Comparison of ENCODE assay signal across 9 mouse cellular contexts in the genomic region with DNA sequence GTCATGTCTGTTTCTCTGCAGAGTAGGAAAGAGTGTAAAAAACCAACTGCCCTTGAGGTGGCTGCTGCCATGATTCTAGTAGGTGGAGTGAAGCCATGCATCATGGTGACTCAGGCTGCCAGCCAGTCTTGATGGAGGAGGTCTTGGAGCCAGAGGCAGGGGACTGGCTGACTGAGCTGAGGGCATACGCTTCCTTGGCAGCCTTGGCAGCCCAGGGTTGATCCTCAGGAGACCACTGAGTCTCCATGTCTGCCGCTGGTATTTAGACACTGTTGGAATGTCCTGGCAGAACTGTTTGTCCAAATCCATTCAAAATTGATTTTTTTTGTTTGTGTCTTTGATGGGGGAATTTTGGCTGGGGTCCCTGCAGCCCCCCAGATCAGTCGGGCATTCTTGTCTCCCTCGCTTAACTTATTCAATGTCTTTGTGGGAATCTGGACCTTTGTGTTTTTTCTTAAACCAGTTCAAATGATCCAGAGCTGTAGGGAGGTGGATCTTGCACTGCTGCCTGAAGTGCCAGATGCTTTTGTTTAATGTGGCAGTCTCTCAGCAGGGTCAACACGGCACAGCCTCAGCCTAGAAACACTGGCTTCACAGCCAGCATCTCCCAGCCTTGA.
DNase-seq lines count a peak whose midpoint lies in the region; ATAC-seq and TF ChIP-seq lines count a peak whose summit lies in the region.
"Had no signal": no experiment of that assay in that cellular context is flagged by ENCODE, and none has a peak within 500 bp of the region (broad histone marks: within the 10 kb centered on the region; RNA-seq: fewer than 3 reads in every experiment).

No protein-coding gene starts in this region.

- ATAC-seq in heart, embryonic 11.5 days (replicated peaks; ENCODE audit: insufficient number of reproducible peaks, low FRiP score, low TSS enrichment) = no peak
- ATAC-seq in heart, embryonic 16.5 days (replicated peaks; ENCODE audit: extremely low read depth, insufficient read depth, low FRiP score) = no peak
- peak; percentile 67; the same call in 1 of the 2 replicates for ATAC-seq in neural tube, embryonic 15.5 days (ENCODE audit: low FRiP score)
- no peak for ATAC-seq in kidney, embryonic 15.5 days (replicated peaks; ENCODE audit: low FRiP score)

- no peaks in the 10 kb centered on the region for H3K27me3 ChIP-seq in heart, embryonic 11.5 days (ENCODE audit: control insufficient read depth, insufficient read depth, low read length)
- no peaks in the 10 kb centered on the region for H3K27me3 ChIP-seq in heart, embryonic 16.5 days (ENCODE audit: control insufficient read depth, insufficient read depth, low read length)
- no peaks in the 10 kb centered on the region for H3K27me3 ChIP-seq in neural tube, embryonic 15.5 days (replicated peaks)
- H3K27me3 ChIP-seq in kidney, embryonic 15.5 days = no peaks in the 10 kb centered on the region
- no peaks in the 10 kb centered on the region for H3K27me3 ChIP-seq in thymus, adult 2 months (ENCODE audit: control insufficient read depth, insufficient read depth, low read length)
- H3K27me3 ChIP-seq: lung, embryonic 15.5 days had no signal

- no peak overlapping the region for H3K4me3 ChIP-seq in heart, embryonic 11.5 days (ENCODE audit: low read depth, low read length)
- H3K4me3 ChIP-seq in heart, embryonic 16.5 days (ENCODE audit: low read length) = no peak overlapping the region
- no peak overlapping the region for H3K4me3 ChIP-seq in neural tube, embryonic 15.5 days (replicated peaks)
- no peak overlapping the region for H3K4me3 ChIP-seq in kidney, embryonic 15.5 days (replicated peaks)
- no peak overlapping the region for H3K4me3 ChIP-seq in thymus, adult 2 months (ENCODE audit: control insufficient read depth, insufficient read depth, low read length)
- H3K4me3 ChIP-seq: lung, embryonic 15.5 days had no signal

- no peak for TF ChIP-seq CTCF in thymus, adult 2 months (IDR thresholded peaks at IDR 0.05; ENCODE audit: borderline replicate concordance, control insufficient read depth, extremely low read depth, insufficient read depth, low read length, poor library complexity)

- no peak overlapping the region for H3K9ac ChIP-seq in heart, embryonic 11.5 days (ENCODE audit: low read depth, low read length)
- H3K9ac ChIP-seq in heart, embryonic 16.5 days (ENCODE audit: low read length) = no peak overlapping the region
- no peak overlapping the region for H3K9ac ChIP-seq in neural tube, embryonic 15.5 days (replicated peaks)
- no peak overlapping the region for H3K9ac ChIP-seq in kidney, embryonic 15.5 days
- H3K9ac ChIP-seq: lung, embryonic 15.5 days had no signal

- H3K27ac ChIP-seq in heart, embryonic 11.5 days (ENCODE audit: low read depth, low read length) = no peak overlapping the region
- peak overlapping the region; percentile 30; the same call in 1 of the 2 replicates for H3K27ac ChIP-seq in heart, embryonic 16.5 days (ENCODE audit: low read length)
- H3K27ac ChIP-seq in neural tube, embryonic 15.5 days (replicated peaks) = no peak overlapping the region
- H3K27ac ChIP-seq in kidney, embryonic 15.5 days = no peak overlapping the region
- H3K27ac ChIP-seq in thymus, adult 2 months (ENCODE audit: control insufficient read depth, insufficient read depth, low read length) = no peak overlapping the region
- H3K27ac ChIP-seq: lung, embryonic 15.5 days had no signal

- H3K4me2 ChIP-seq in heart, embryonic 11.5 days = no peak overlapping the region
- no peak overlapping the region for H3K4me2 ChIP-seq in heart, embryonic 16.5 days (ENCODE audit: low read depth, low read length)
- H3K4me2 ChIP-seq in neural tube, embryonic 15.5 days = no peak overlapping the region
- H3K4me2 ChIP-seq in kidney, embryonic 15.5 days = no peak overlapping the region
- H3K4me2 ChIP-seq: lung, embryonic 15.5 days had no signal

- H3K9me3 ChIP-seq in heart, embryonic 11.5 days (replicated peaks; ENCODE audit: control insufficient read depth, low read length) = no peaks in the 10 kb centered on the region
- H3K9me3 ChIP-seq in heart, embryonic 16.5 days (replicated peaks; ENCODE audit: control insufficient read depth, low read length) = peaks cover 4% of the 10 kb centered on the region; the same call in 1 of the 2 replicates
- no peaks in the 10 kb centered on the region for H3K9me3 ChIP-seq in neural tube, embryonic 15.5 days (replicated peaks)
- 0 out of 2 replicates have a peak, but pooled peaks cover 3% of the 10 kb centered on the region for H3K9me3 ChIP-seq in kidney, embryonic 15.5 days (replicated peaks)
- H3K9me3 ChIP-seq: lung, embryonic 15.5 days had no signal

- peak; percentile 24 to 35 for DNase-seq in heart, adult 9 months (ENCODE audit: low spot score in 2 of 2)
- peak; percentile 53 to 62 for DNase-seq in right cerebral cortex, postnatal 10 days (ENCODE audit: low spot score in 2 of 2)
- no peak for DNase-seq in right cerebral cortex, postnatal 4 days
- no peak for DNase-seq in thymus, adult 2 months

- 70% methylated on average over 5 of the region's 5 CpGs for WGBS in heart, embryonic 11.5 days (ENCODE audit: insufficient replicate concordance)
- 69% methylated on average over 5 of the region's 5 CpGs for WGBS in heart, embryonic 16.5 days
- WGBS in neural tube, embryonic 15.5 days = 47% methylated on average over 5 of the region's 5 CpGs
- WGBS in kidney, embryonic 15.5 days = 75% methylated on average over 5 of the region's 5 CpGs
- 90% methylated on average over 5 of the region's 5 CpGs for WGBS in thymus, adult 2 months

- no peaks in the 10 kb centered on the region for H3K36me3 ChIP-seq in heart, embryonic 11.5 days (ENCODE audit: control insufficient read depth, insufficient read depth, low read length)
- no peaks in the 10 kb centered on the region for H3K36me3 ChIP-seq in heart, embryonic 16.5 days (ENCODE audit: control insufficient read depth, insufficient read depth)
- H3K36me3 ChIP-seq in neural tube, embryonic 15.5 days = no peaks in the 10 kb centered on the region
- no peaks in the 10 kb centered on the region for H3K36me3 ChIP-seq in kidney, embryonic 15.5 days
- H3K36me3 ChIP-seq in thymus, adult 2 months (ENCODE audit: control insufficient read depth, insufficient read depth, low read length) = no peaks in the 10 kb centered on the region
- H3K36me3 ChIP-seq: lung, embryonic 15.5 days had no signal

- no peak for TF ChIP-seq POLR2A in thymus, adult 2 months (IDR thresholded peaks at IDR 0.05; ENCODE audit: control insufficient read depth, extremely low read depth, insufficient read depth, low read length, poor library complexity)

- H3K4me1 ChIP-seq in heart, embryonic 11.5 days (ENCODE audit: control insufficient read depth, insufficient read depth, low read length) = peaks cover 7% of the 10 kb centered on the region; the same call in 1 of the 2 replicates
- H3K4me1 ChIP-seq in heart, embryonic 16.5 days (ENCODE audit: control insufficient read depth, insufficient read depth, low read length) = peaks cover 14% of the 10 kb centered on the region
- no peaks in the 10 kb centered on the region; the same call in 1 of the 2 replicates for H3K4me1 ChIP-seq in neural tube, embryonic 15.5 days
- 0 out of 2 replicates have a peak, but pooled peaks cover 7% of the 10 kb centered on the region for H3K4me1 ChIP-seq in kidney, embryonic 15.5 days
- no peaks in the 10 kb centered on the region for H3K4me1 ChIP-seq in thymus, adult 2 months (replicated peaks; ENCODE audit: control insufficient read depth, insufficient read depth, low read length)

Comparison
In these comparisons a context has a peak if more than half of its experiments do, and no peak if none do; other contexts are left out.
1. DNase-seq: peak in heart, adult 9 months (2 of 2) and right cerebral cortex, postnatal 10 days (2 of 2); none in right cerebral cortex, postnatal 4 days (single experiment) and thymus, adult 2 months (single experiment).